1 mouse cellular context compared by ENCODE assay signal in the genomic region with DNA sequence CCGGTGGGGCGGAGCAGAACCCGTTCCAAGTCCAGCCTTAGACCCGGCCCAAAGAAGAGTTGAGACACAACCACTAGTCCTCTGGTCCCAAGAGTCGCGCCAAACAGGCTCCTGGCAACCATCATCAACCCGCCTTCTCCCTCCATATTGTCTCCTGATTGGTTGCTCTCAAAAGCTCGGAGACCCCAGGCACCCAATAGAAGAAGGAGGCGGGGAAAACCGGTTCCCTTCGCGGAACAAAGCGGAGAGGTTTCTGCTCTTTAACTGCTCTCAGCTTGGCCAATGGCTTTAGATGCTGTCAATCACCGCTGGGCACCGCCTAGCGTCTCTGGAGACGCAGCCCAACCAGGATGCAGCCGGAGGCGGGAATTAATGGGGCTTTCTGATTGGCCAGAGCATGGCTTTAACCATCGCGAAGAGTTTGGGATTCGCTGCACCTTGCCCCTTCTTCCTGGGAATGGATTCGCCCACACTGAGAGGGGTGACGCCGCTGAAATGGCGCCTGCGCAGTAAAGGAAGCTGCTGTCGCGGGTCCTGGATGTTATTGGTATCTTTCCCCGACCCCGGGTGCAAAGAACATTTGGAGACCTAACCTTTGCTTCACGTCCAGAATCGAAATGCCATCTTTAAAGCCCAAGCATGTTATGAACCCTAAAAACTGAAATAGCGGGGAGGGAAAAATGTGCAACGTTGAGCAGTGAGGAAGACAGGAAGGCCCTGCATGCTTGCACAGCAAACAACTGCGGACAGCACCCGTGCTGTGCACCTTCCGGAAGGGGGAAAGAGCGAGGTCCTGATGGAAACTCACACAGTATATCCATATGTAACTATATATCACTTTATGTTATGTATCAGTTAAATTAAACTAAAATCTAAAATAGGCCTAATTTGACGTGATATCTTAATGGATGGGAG.
TF ChIP-seq lines count a peak whose summit lies in the region.

A gene (minus strand): TSS at position 136 of the 915 bp plus-strand sequence.

TF ChIP-seq in CH12.LX, 34 proteins besides CTCF, POLR2A, EP300 and RAD21 (continued from another document):
- TF ChIP-seq MYC (IDR thresholded peaks at IDR 0.05; ENCODE audit: low read depth, low read length) (peak; percentile 52), ZKSCAN1 (IDR thresholded peaks at IDR 0.05; ENCODE audit: borderline replicate concordance, low read depth, low read length) (no peak), NELFE (IDR thresholded peaks at IDR 0.05; ENCODE audit: low read depth, low read length) (peak; percentile 78), GABPA (IDR thresholded peaks at IDR 0.05; ENCODE audit: insufficient replicate concordance, low read depth, low read length) (no peak), JUND (conservative IDR thresholded peaks at IDR 0.05; ENCODE audit: low read depth, low read length) (no peak; the same call in 1 of the 2 replicates), MXI1 (IDR thresholded peaks at IDR 0.05; ENCODE audit: low read depth, low read length) (peak; percentile 39; the same call in 1 of the 2 replicates), SIN3A (IDR thresholded peaks at IDR 0.05; ENCODE audit: low read length) (peak; percentile 78), ZNF384 (IDR thresholded peaks at IDR 0.05; ENCODE audit: low read depth, low read length) (no peak), POLR2AphosphoS2 (IDR thresholded peaks at IDR 0.05; ENCODE audit: low read depth, low read length) (no peak; the same call in 1 of the 2 replicates), MAFK (IDR thresholded peaks at IDR 0.05; ENCODE audit: insufficient replicate concordance, low read length) (0 out of 2 replicates have a peak, but pooled peaks have one; percentile 46), SMC3 (IDR thresholded peaks at IDR 0.05; ENCODE audit: low read depth, low read length) (no peak), HCFC1 (IDR thresholded peaks at IDR 0.05; ENCODE audit: low read depth, low read length) (peak; percentile 66), PAX5 (IDR thresholded peaks at IDR 0.05; ENCODE audit: low read length) (no peak), RCOR1 (conservative IDR thresholded peaks at IDR 0.05; ENCODE audit: low read depth, low read length) (no peak), BHLHE40 (IDR thresholded peaks at IDR 0.05; ENCODE audit: low read depth, low read length) (peak; percentile 62), ZMIZ1 (IDR thresholded peaks at IDR 0.05; ENCODE audit: low read depth, low read length) (no peak), IRF4 (IDR thresholded peaks at IDR 0.05; ENCODE audit: low read depth, low read length) (no peak; the same call in 1 of the 2 replicates), ZC3H11A (IDR thresholded peaks at IDR 0.05; ENCODE audit: low read depth, low read length) (no peak), CHD2 (IDR thresholded peaks at IDR 0.05; ENCODE audit: low read length) (peak; percentile 93), USF1 (IDR thresholded peaks at IDR 0.05; ENCODE audit: low read depth, low read length) (no peak), CHD1 (IDR thresholded peaks at IDR 0.05; ENCODE audit: low read depth, low read length) (peak; percentile 97), JUN (IDR thresholded peaks at IDR 0.05; ENCODE audit: insufficient read depth, low read depth, low read length) (no peak), ETS1 (conservative IDR thresholded peaks at IDR 0.05; ENCODE audit: low read depth, low read length) (no peak)
TF ChIP-seq in CH12.LX: peak in this region for 17.
